Mouse (Mus musculus): Measurements from ENCODE around the gene Dennd4c.

DNA sequence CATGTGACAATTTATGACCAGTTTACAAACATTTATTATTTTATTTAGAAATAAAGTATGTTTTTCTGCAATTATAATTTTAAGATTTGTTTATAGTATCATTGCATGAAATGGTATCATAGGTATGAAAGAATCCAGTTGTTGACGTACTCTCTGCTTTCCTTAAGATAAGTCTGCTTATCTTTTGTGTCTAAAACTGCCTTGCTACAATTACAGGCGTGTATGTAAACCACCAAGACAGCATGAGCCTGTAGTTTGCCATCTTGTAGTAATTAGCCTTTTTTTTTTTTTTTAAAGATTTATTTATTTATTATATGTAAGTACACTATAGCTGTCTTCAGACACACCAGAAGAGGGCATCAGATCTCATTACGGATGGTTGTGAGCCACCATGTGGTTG, 66.5 kb downstream of the Dennd4c start:
- no peak for TF ChIP-seq POLR2A (IDR thresholded peaks at IDR 0.05; ENCODE audit: control insufficient read depth, extremely low read depth, insufficient read depth, low read length, poor library complexity)
- no peak for TF ChIP-seq CTCF (IDR thresholded peaks at IDR 0.05; ENCODE audit: borderline replicate concordance, control insufficient read depth, extremely low read depth, insufficient read depth, low read length, poor library complexity)
